Mouse (Mus musculus) frontal cortex, postnatal 14 days (tissue): ENCODE results near the gene Lpgat1.

Experiments
- DNase-seq, 2 experiments: peaks; one replicate each; pipeline ENCODE4 v3.0.0; 2022; ENCODE audit warnings: low spot score in 2 of 2

The Lpgat1 gene

GRCm38 (mm10) chr1:191736425-191736824 lies 18.8 kb downstream of the Lpgat1 start:
- no peak for DNase-seq

- DNase-seq = no peak
Observed at GRCm38 (mm10) chr1:191737871-191738270, 20.2 kb downstream of the Lpgat1 start.

GRCm38 (mm10) chr1:191738726-191739125 lies 21.1 kb downstream of the Lpgat1 start:
- DNase-seq = no peak

GRCm38 (mm10) chr1:191740587-191741361 lies 23.1 kb downstream of the Lpgat1 start:
- DNase-seq = no peak

- no peak for DNase-seq
Observed at GRCm38 (mm10) chr1:191741635-191742034, 24.0 kb downstream of the Lpgat1 start.

- no peak for DNase-seq
Observed at GRCm38 (mm10) chr1:191748431-191748830, 30.8 kb downstream of the Lpgat1 start.

GRCm38 (mm10) chr1:191756520-191757199 lies 39.0 kb downstream of the Lpgat1 start:
- DNase-seq = no peak

GRCm38 (mm10) chr1:191774106-191774505 lies 56.5 kb downstream of the Lpgat1 start:
- no peak for DNase-seq

- DNase-seq = no peak
Observed at GRCm38 (mm10) chr1:191775116-191775515, 57.5 kb downstream of the Lpgat1 start.

- no peak for DNase-seq
Observed at GRCm38 (mm10) chr1:191777521-191777920, 59.9 kb downstream of the Lpgat1 start.

- DNase-seq = no peak
Observed at GRCm38 (mm10) chr1:191780470-191780869, 62.8 kb downstream of the Lpgat1 start.

- no peak for DNase-seq
Observed at GRCm38 (mm10) chr1:191785108-191785507, 67.5 kb downstream of the Lpgat1 start.

- DNase-seq = no peak
Observed at GRCm38 (mm10) chr1:191786255-191786654, 68.6 kb downstream of the Lpgat1 start.

GRCm38 (mm10) chr1:191787379-191787778 lies 69.7 kb downstream of the Lpgat1 start:
- DNase-seq = no peak

- no peak for DNase-seq
Observed at GRCm38 (mm10) chr1:191792991-191793390, 75.4 kb downstream of the Lpgat1 start.

GRCm38 (mm10) chr1:191793888-191794532 lies 76.4 kb downstream of the Lpgat1 start:
- DNase-seq = no peak

GRCm38 (mm10) chr1:191796238-191796896 lies 78.7 kb downstream of the Lpgat1 start:
- no peak for DNase-seq

GRCm38 (mm10) chr1:191802093-191802819 lies 84.6 kb downstream of the Lpgat1 start:
- no peak for DNase-seq

GRCm38 (mm10) chr1:191802820-191803655 lies 85.4 kb downstream of the Lpgat1 start:
- DNase-seq = peak in 1 of 2 experiments; percentile 34

- DNase-seq = no peak
Observed at GRCm38 (mm10) chr1:191804747-191805146, 87.1 kb downstream of the Lpgat1 start.

- no peak for DNase-seq
Observed at GRCm38 (mm10) chr1:191805788-191806187, 88.2 kb downstream of the Lpgat1 start.
